Mouse (Mus musculus): Measurements from ENCODE around the gene Tie1. TPM values are rescaled to one million over a fixed set of nuclear protein-coding genes. Genes with fewer than 3 reads are reported as not detected.

The Tie1 gene
- polyA plus RNA-seq, 1 experiment from 2014 or later, result 22.5 TPM

DNA sequence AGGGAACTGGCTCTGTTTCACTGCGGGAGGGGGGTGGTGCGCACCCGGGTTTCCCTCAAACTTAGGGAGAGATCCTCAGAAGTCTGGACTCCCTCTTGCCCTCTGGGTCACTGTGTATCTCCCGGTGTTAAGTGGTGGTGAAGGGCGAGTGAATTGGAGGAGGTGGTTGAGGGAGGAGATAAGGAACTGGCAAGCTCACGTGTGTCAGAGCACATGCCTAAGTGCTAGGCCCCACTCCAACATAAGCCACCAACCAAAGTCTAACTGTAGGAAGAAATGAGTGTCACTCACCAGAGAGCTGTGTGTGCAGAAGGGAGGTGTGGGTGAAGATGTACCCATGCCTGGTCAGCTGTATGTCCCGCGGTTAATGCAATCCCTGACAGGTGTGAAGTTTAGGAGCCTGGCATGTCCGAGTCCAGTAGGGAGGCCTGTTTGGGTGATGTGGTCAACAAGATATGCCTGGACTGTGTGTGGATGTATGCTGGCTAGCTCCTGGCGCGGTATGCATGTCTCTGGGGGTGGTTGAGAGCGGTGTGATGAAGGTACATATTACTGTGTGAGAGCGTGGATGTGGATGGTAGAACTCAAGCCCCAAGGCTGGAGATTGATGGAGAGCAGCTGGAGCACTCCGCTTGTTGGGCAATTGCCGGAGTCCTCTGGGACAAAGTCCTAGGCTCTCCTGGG, 61.2 kb downstream of the Tie1 start:
- peaks cover 30% of the 10 kb centered on the region for H3K36me3 ChIP-seq
- H3K4me3 ChIP-seq (replicated peaks), result peak overlapping the region; percentile 89
- H3K27me3 ChIP-seq (replicated peaks), result no peaks in the 10 kb centered on the region
- no peaks in the 10 kb centered on the region for H3K9me3 ChIP-seq
- peaks cover 31% of the 10 kb centered on the region for H3K4me1 ChIP-seq (replicated peaks)
- ATAC-seq, result peak; percentile 59
- H3K4me2 ChIP-seq (replicated peaks), result peak overlapping the region; percentile 85
- peak overlapping the region; percentile 93 for H3K27ac ChIP-seq
- WGBS, result 26% methylated on average over 15 of the region's 15 CpGs
- H3K9ac ChIP-seq, result peak overlapping the region; percentile 89

DNA sequence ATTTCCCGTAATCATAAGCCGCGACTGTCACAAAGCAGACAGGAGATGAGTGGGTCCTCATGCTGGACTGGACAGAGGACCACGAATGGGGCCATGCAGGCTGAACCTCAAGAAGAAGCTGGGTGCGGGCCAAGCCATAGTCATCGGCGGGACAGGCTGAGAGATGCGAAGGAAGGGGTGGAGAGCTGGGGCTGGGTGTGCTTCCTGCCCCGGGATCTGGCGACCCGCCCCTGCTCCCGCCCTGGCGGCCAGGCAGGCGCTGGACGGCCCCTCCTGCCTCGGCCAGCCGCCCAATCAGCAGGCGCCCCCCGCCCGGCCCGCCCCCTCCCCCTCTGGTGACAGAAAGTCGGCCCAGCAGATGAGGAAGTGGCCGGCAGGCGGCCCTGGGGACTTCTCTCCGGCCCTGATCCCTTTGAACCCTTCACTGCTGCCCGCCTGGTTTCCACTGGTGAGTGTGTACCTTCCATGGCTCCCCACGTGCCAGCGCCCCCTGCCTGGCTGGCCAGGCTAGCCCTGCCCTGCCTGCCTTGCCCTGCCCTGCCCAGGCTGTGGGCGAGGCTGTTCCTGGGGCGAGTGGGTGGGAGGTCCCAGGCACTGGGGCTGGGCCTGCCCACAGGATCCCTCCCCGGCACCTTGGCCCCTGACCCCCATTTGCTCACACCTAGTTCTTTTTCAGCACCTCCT, 62.0 kb downstream of the Tie1 start, which contains the start of gene Elovl1:
Gene Elovl1 (plus strand): TSS at position 326 of the 684 bp plus-strand sequence.
- ATAC-seq, result peak; percentile 97
- Histone ChIP-seq H3K27me3 (replicated peaks) (no peaks in the 10 kb centered on the region), H3K4me3 (replicated peaks) (peak within 1 kb of the TSS; percentile 89), H3K27ac (peak within 1 kb of the TSS; percentile 93), H3K36me3 (peaks cover 23% of the 10 kb centered on the region), H3K4me1 (replicated peaks) (peaks cover 28% of the 10 kb centered on the region), H3K4me2 (replicated peaks) (peak within 1 kb of the TSS; percentile 85), H3K9ac (peak within 1 kb of the TSS; percentile 89), H3K9me3 (no peaks in the 10 kb centered on the region)
- WGBS, result under 1% methylated on average over 26 of the region's 31 CpGs

DNA sequence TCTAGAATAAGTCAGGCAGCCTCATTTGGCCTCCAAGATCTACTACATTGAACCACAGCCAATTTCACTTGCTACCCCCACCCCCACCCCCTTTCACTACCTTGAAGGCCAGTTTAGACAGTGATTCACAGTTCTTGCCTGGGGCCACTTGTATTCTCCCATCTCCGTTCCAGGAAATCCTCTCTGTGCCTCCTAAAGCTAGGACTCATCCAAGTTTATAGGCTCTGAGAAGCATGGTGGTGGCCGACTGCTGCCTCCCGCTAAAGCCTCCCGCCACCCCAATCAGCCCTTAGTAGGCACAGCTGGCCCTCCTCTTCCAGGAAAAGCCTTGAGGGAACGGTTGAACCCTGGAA, 62.5 kb downstream of the Tie1 start:
- Histone ChIP-seq H3K9ac (peak overlapping the region; percentile 62), H3K36me3 (peaks cover 19% of the 10 kb centered on the region), H3K27ac (peak overlapping the region; percentile 93), H3K4me3 (replicated peaks) (peak overlapping the region; percentile 89), H3K4me1 (replicated peaks) (peaks cover 27% of the 10 kb centered on the region), H3K9me3 (no peaks in the 10 kb centered on the region), H3K4me2 (replicated peaks) (peak overlapping the region; percentile 85), H3K27me3 (replicated peaks) (no peaks in the 10 kb centered on the region)
- WGBS, result under 1% methylated on average over 5 of the region's 5 CpGs
- peak; percentile 15; the same call in 1 of the 2 replicates for ATAC-seq

DNA sequence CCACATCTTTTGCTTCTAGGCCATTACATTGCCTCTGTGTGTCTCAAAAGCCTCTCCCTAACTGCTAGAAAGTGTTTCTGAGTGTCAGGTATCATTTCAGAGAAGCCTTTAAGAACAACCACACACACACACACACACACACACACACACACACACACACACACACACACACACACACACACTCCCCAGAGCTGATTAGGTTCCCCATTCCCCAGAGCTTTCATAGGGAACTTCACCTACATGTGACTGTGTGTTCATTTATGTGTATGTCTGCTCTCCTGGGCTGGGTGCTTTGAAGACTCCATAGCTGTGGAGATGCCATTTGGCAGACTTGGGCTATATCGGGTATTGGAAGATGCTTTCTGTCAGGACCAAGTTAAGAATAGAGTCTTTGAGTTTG, 64.5 kb downstream of the Tie1 start:
- Histone ChIP-seq H3K27me3 (replicated peaks) (no peaks in the 10 kb centered on the region), H3K4me2 (replicated peaks) (no peak overlapping the region), H3K36me3 (peaks cover 5% of the 10 kb centered on the region; the same call in 1 of the 2 replicates), H3K27ac (no peak overlapping the region), H3K9me3 (no peaks in the 10 kb centered on the region), H3K9ac (no peak overlapping the region), H3K4me1 (replicated peaks) (peaks cover 24% of the 10 kb centered on the region), H3K4me3 (replicated peaks) (no peak overlapping the region)
- WGBS, result 97% methylated on average over 1 of the region's 1 CpGs
- no peak for ATAC-seq

DNA sequence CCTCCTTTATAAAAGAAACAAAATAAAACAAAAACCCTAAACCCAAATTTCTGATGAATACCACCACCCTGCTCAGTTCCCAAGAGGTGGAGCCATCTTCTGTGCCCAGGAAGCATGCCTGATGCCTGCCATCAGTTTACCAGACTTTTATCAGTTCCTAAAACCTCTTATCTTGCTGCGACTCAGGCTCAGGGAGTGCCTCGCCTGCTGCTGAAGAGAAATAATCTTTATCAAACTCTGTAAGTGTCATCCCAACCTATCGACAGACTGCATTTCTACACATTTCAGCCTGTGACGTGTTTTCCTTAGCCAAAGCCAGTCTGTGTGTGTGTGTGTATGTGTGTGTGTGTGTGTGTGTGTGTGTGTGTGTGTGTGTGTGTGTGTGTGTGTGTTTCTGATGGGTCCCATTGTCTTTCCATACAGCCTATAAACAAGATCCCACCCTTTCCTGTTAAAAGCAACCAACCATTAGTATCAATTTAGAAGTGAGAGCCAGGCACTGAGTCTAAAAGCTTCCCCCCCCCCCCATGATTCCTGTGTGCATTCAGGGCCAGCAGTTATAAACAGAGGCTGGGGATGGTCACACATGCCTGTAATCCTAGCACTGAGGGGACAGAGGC, 65.2 kb downstream of the Tie1 start:
- Histone ChIP-seq H3K4me2 (replicated peaks) (no peak overlapping the region), H3K36me3 (peaks cover 4% of the 10 kb centered on the region; the same call in 1 of the 2 replicates), H3K9me3 (no peaks in the 10 kb centered on the region), H3K27ac (no peak overlapping the region), H3K4me1 (replicated peaks) (peaks cover 17% of the 10 kb centered on the region), H3K9ac (no peak overlapping the region), H3K4me3 (replicated peaks) (no peak overlapping the region), H3K27me3 (replicated peaks) (no peaks in the 10 kb centered on the region)
- WGBS, result 63% methylated on average over 4 of the region's 4 CpGs
- no peak for ATAC-seq

- Histone ChIP-seq H3K4me2 (replicated peaks) (no peak overlapping the region), H3K36me3 (peaks cover 9% of the 10 kb centered on the region; the same call in 1 of the 2 replicates), H3K9me3 (no peaks in the 10 kb centered on the region), H3K4me3 (replicated peaks) (no peak overlapping the region), H3K27ac (peak overlapping the region; percentile 20; the same call in 1 of the 2 replicates), H3K27me3 (replicated peaks) (no peaks in the 10 kb centered on the region), H3K4me1 (replicated peaks) (no peaks in the 10 kb centered on the region), H3K9ac (no peak overlapping the region)
- ATAC-seq, result peak; percentile 94
- 60% methylated on average over 3 of the region's 3 CpGs for WGBS
Measured at GRCm38 (mm10) chr4:118421384-118421783, 68.5 kb downstream of the Tie1 start.

Other genes starting within 250 kb of the Tie1 start
- 57.7 and 62.4 TPM in 2 replicates for gene Ptprf, start 198.7 kb downstream of the Tie1 start, polyA plus RNA-seq (2015; fragmentation: Nextera tagmentation; extraction: Ambion mirVana)
- gene Szt2, start 80.8 kb downstream of the Tie1 start, polyA plus RNA-seq (2015; fragmentation: Nextera tagmentation; extraction: Ambion mirVana), result 4.4 and 5.1 TPM in 2 replicates
- 102 and 103 TPM in 2 replicates for gene Med8, start 80.7 kb downstream of the Tie1 start, polyA plus RNA-seq (2015; fragmentation: Nextera tagmentation; extraction: Ambion mirVana)
- 178 and 197 TPM in 2 replicates for gene Elovl1, start 62.0 kb downstream of the Tie1 start, polyA plus RNA-seq (2015; fragmentation: Nextera tagmentation; extraction: Ambion mirVana)
- 223 and 226 TPM in 2 replicates for gene Cdc20, start 52.7 kb downstream of the Tie1 start, polyA plus RNA-seq (2015; fragmentation: Nextera tagmentation; extraction: Ambion mirVana)
- 0.30 and 0.31 TPM in 2 replicates for gene Mpl, start 32.5 kb downstream of the Tie1 start, polyA plus RNA-seq (2015; fragmentation: Nextera tagmentation; extraction: Ambion mirVana)
- 73.5 and 80.3 TPM in 2 replicates for gene 2610528J11Rik, start 36.9 kb upstream of the Tie1 start, polyA plus RNA-seq (2015; fragmentation: Nextera tagmentation; extraction: Ambion mirVana)
- gene Tmem125, start 54.0 kb upstream of the Tie1 start, polyA plus RNA-seq (2015; fragmentation: Nextera tagmentation; extraction: Ambion mirVana), result 10.7 and 14.3 TPM in 2 replicates
- gene Cfap57, start 130.7 kb upstream of the Tie1 start, polyA plus RNA-seq (2015; fragmentation: Nextera tagmentation; extraction: Ambion mirVana), result 0.55 and 0.58 TPM in 2 replicates
- 125 and 144 TPM in 2 replicates for gene Ebna1bp2, start 130.7 kb upstream of the Tie1 start, polyA plus RNA-seq (2015; fragmentation: Nextera tagmentation; extraction: Ambion mirVana)
- gene Olfr62, start 168.9 kb upstream of the Tie1 start, polyA plus RNA-seq (2015; fragmentation: Nextera tagmentation; extraction: Ambion mirVana), result not detected in 2 replicates
- gene Olfr1342, start 202.7 kb upstream of the Tie1 start, polyA plus RNA-seq (2015; fragmentation: Nextera tagmentation; extraction: Ambion mirVana), result not detected in 2 replicates
- not detected in 2 replicates for gene Olfr1341, start 213.5 kb upstream of the Tie1 start, polyA plus RNA-seq (2015; fragmentation: Nextera tagmentation; extraction: Ambion mirVana)
- gene Olfr1340, start 230.1 kb upstream of the Tie1 start, polyA plus RNA-seq (2015; fragmentation: Nextera tagmentation; extraction: Ambion mirVana), result not detected in 2 replicates
- gene Olfr1339, start 242.1 kb upstream of the Tie1 start, polyA plus RNA-seq (2015; fragmentation: Nextera tagmentation; extraction: Ambion mirVana), result not detected in 2 replicates